Mouse (Mus musculus): ENCODE results near the gene Asb2. TPM values are rescaled to one million over a fixed set of nuclear protein-coding genes. Genes with fewer than 3 reads are reported as not detected.

Gene Asb2
- total and polyA plus RNA-seq, 2 experiments from 2014 or later: 0.93 to 1.9 TPM

GRCm38 (mm10) chr12:103373530-103374236 lies 17.9 kb upstream of the Asb2 start:
- no peak for DNase-seq (ENCODE audit: low spot score)
- Histone ChIP-seq H3K27me3 (ENCODE audit: insufficient read depth, low read length) (no peaks in the 10 kb centered on the region), H3K9me3 (ENCODE audit: low read length) (no peaks in the 10 kb centered on the region), H3K9ac (replicated peaks; ENCODE audit: low read length, poor library complexity, severe bottlenecking) (no peak overlapping the region), H3K4me2 (ENCODE audit: low read depth, low read length, poor library complexity, severe bottlenecking) (no peak overlapping the region), H3K36me3 (ENCODE audit: insufficient read depth, low read length) (no peaks in the 10 kb centered on the region), H3K4me1 (ENCODE audit: insufficient read depth, low read length) (no peaks in the 10 kb centered on the region), H3K27ac (ENCODE audit: low read depth, low read length) (no peak overlapping the region), H3K4me3 (ENCODE audit: low read depth, low read length) (no peak overlapping the region)
- WGBS: 76% methylated on average over 8 of the region's 8 CpGs
- ATAC-seq (ENCODE audit: low FRiP score): no peak
- no peak for TF ChIP-seq CTCF (IDR thresholded peaks at IDR 0.05)

DNA sequence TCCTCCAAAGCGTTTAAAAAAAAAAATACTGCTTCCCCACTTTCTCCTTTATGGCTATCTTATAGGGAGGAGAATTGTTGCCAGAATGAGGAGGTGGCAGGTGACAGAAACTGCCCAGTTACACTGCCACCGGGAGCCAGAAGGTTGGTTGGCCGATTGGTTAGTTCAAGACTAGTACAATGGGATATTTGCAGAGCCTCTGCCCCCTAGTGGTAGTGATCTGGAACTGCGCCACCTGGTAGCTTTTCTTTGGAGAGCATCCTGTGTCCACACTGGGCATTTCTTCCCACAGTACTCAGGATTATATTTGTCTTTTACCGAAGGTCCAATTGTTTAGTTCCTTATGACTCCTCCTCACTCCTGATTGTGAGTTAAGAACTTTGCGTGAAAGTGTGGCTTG lies 15.9 kb upstream of the Asb2 start:
- Histone ChIP-seq H3K4me3 (ENCODE audit: low read depth, low read length) (no peak overlapping the region), H3K4me1 (ENCODE audit: insufficient read depth, low read length) (no peaks in the 10 kb centered on the region), H3K27ac (ENCODE audit: low read depth, low read length) (no peak overlapping the region), H3K9ac (replicated peaks; ENCODE audit: low read length, poor library complexity, severe bottlenecking) (no peak overlapping the region), H3K27me3 (ENCODE audit: insufficient read depth, low read length) (no peaks in the 10 kb centered on the region), H3K9me3 (ENCODE audit: low read length) (no peaks in the 10 kb centered on the region), H3K4me2 (ENCODE audit: low read depth, low read length, poor library complexity, severe bottlenecking) (no peak overlapping the region), H3K36me3 (ENCODE audit: insufficient read depth, low read length) (no peaks in the 10 kb centered on the region)
- peak; percentile 77 for TF ChIP-seq CTCF (IDR thresholded peaks at IDR 0.05)
- DNase-seq (ENCODE audit: low spot score): peak; percentile 37
- WGBS: 31% methylated on average over 6 of the region's 6 CpGs
- no peak for ATAC-seq (ENCODE audit: low FRiP score)

DNA sequence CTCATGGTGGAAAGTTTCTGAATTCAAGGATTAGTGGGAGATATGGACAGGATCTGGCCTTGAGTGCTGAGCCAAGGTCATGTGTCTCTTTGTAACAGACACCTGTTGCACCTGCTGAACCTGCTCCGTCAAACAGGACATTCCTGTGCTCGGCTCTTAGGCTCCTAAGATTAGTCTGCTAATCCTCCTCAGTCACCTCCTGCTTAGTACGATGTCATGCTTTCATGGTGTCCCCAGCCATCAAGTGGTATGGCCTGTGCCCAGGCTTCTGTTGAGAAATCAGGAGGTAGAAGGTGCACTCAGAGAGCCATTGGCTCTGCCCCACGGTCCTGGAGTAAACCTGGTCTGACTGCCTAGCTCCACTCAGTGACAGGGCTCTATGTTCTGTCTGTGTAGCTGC lies 15.1 kb upstream of the Asb2 start:
- Histone ChIP-seq H3K36me3 (ENCODE audit: insufficient read depth, low read length) (no peaks in the 10 kb centered on the region), H3K27me3 (ENCODE audit: insufficient read depth, low read length) (no peaks in the 10 kb centered on the region), H3K4me2 (ENCODE audit: low read depth, low read length, poor library complexity, severe bottlenecking) (no peak overlapping the region), H3K27ac (ENCODE audit: low read depth, low read length) (no peak overlapping the region), H3K9me3 (ENCODE audit: low read length) (no peaks in the 10 kb centered on the region), H3K9ac (replicated peaks; ENCODE audit: low read length, poor library complexity, severe bottlenecking) (no peak overlapping the region), H3K4me1 (ENCODE audit: insufficient read depth, low read length) (no peaks in the 10 kb centered on the region), H3K4me3 (ENCODE audit: low read depth, low read length) (no peak overlapping the region)
- ATAC-seq (ENCODE audit: low FRiP score) (no peak), DNase-seq (ENCODE audit: low spot score) (no peak)
- WGBS: 83% methylated on average over 4 of the region's 4 CpGs
- no peak for TF ChIP-seq CTCF (IDR thresholded peaks at IDR 0.05)

GRCm38 (mm10) chr12:103368777-103369176 lies 13.0 kb upstream of the Asb2 start:
- no peaks in the 10 kb centered on the region for H3K9me3 ChIP-seq (ENCODE audit: low read length)
- H3K4me2 ChIP-seq (ENCODE audit: low read depth, low read length, poor library complexity, severe bottlenecking): no peak overlapping the region
- no peak overlapping the region for H3K9ac ChIP-seq (replicated peaks; ENCODE audit: low read length, poor library complexity, severe bottlenecking)
- ATAC-seq (ENCODE audit: low FRiP score) (no peak), DNase-seq (ENCODE audit: low spot score) (no peak)
- no peak overlapping the region for H3K27ac ChIP-seq (ENCODE audit: low read depth, low read length)
- H3K4me1 ChIP-seq (ENCODE audit: insufficient read depth, low read length): no peaks in the 10 kb centered on the region
- no peaks in the 10 kb centered on the region for H3K36me3 ChIP-seq (ENCODE audit: insufficient read depth, low read length)
- no peaks in the 10 kb centered on the region for H3K27me3 ChIP-seq (ENCODE audit: insufficient read depth, low read length)
- 65% methylated on average over 2 of the region's 2 CpGs for WGBS
- no peak overlapping the region for H3K4me3 ChIP-seq (ENCODE audit: low read depth, low read length)
- no peak for TF ChIP-seq CTCF (IDR thresholded peaks at IDR 0.05)

DNA sequence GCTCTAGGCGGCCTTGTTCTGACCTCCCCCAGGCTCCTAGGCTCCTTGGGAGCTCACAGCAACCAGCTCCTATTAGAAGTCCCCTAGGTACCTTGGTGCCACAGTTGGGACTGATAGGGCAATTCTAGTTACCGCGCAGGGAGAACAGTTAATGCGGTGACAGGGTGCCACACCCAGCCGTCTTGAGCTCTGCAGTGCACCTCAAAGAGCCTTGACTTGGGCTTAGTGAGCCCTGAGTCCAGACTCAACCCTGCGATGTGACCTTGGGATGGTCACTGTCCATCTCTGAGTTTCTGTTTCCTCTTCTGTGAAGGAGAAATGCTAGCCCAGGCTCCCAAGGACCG lies 12.5 kb upstream of the Asb2 start:
- Histone ChIP-seq H3K4me1 (ENCODE audit: insufficient read depth, low read length) (no peaks in the 10 kb centered on the region), H3K4me2 (ENCODE audit: low read depth, low read length, poor library complexity, severe bottlenecking) (0 out of 2 replicates have a peak overlapping the region, but pooled peaks have one; percentile 20), H3K27ac (ENCODE audit: low read depth, low read length) (no peak overlapping the region), H3K4me3 (ENCODE audit: low read depth, low read length) (no peak overlapping the region), H3K36me3 (ENCODE audit: insufficient read depth, low read length) (no peaks in the 10 kb centered on the region), H3K27me3 (ENCODE audit: insufficient read depth, low read length) (no peaks in the 10 kb centered on the region), H3K9me3 (ENCODE audit: low read length) (no peaks in the 10 kb centered on the region), H3K9ac (replicated peaks; ENCODE audit: low read length, poor library complexity, severe bottlenecking) (no peak overlapping the region)
- ATAC-seq (ENCODE audit: low FRiP score) (no peak), DNase-seq (ENCODE audit: low spot score) (no peak)
- TF ChIP-seq CTCF (IDR thresholded peaks at IDR 0.05): no peak
- WGBS: 85% methylated on average over 7 of the region's 7 CpGs

DNA sequence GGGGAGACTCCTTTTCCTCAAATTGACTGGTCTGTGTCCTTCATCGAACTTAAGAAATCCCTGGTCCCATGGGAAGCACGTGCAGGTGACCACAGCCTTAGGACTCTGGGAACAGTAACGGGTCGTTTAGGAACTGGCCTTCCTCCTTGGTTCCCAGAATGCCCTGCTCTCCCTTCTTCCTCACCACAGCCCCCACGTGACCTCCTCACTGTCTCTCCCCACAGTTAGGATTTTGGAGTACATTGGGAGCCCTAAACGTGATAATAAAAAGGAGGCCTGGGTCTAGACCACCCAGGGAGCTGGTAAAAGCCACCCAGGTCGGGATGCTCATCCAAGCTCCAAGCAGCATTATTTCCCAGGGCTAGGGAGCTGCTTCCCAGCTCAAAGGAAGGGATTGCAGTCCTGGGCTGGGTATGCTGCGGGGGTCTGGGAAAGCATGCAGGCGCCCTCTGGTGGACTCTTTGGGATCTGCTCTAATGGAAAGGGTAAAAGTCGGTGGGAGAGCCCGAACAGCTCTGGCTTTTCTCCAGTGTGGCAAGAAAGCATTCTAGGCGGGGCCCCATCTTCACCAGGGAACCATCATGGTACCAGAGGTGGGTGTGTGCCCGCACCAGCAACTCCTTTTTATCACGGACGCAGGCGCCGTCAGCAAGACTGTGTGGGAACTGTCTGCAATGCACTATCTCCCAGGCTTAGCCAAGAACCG lies 12.0 kb upstream of the Asb2 start:
- Histone ChIP-seq H3K4me1 (ENCODE audit: insufficient read depth, low read length) (no peaks in the 10 kb centered on the region), H3K36me3 (ENCODE audit: insufficient read depth, low read length) (no peaks in the 10 kb centered on the region), H3K27ac (ENCODE audit: low read depth, low read length) (no peak overlapping the region), H3K27me3 (ENCODE audit: insufficient read depth, low read length) (no peaks in the 10 kb centered on the region), H3K9ac (replicated peaks; ENCODE audit: low read length, poor library complexity, severe bottlenecking) (no peak overlapping the region), H3K9me3 (ENCODE audit: low read length) (no peaks in the 10 kb centered on the region), H3K4me2 (ENCODE audit: low read depth, low read length, poor library complexity, severe bottlenecking) (0 out of 2 replicates have a peak overlapping the region, but pooled peaks have one; percentile 20), H3K4me3 (ENCODE audit: low read depth, low read length) (no peak overlapping the region)
- ATAC-seq (ENCODE audit: low FRiP score) (peak; percentile 81), DNase-seq (ENCODE audit: low spot score) (peak; percentile 82)
- TF ChIP-seq CTCF (IDR thresholded peaks at IDR 0.05): peak; percentile 90
- 20% methylated on average over 18 of the region's 18 CpGs for WGBS

Measured in midbrain, postnatal 0 days (tissue).